Mouse (Mus musculus) limb, embryonic 13.5 days (tissue): ENCODE measurements around the gene Rragb. TPM values are rescaled to one million over a fixed set of nuclear protein-coding genes. Genes with fewer than 3 reads are reported as not detected.
A peak's percentile ranks its signal among the peaks of the same experiment; 100 is the strongest.
"Not testable (repeated sequence)": the region's sequence is repeated elsewhere in the genome, so short reads cannot be mapped to it uniquely, and the experiment has no call there.

Experiments
- ATAC-seq: fragments of 200-750 bp; cut with Nextera tagmentation; 2 replicates; pipeline ENCODE4 v1.8.0; 2017; ENCODE audit warnings: low read depth, moderate number of reproducible peaks, moderate TSS enrichment; ENCODE audit not compliant: low FRiP score
- H3K27ac ChIP-seq: fragments of 300-500 bp; sonication (generic); 2 replicates; pipeline ENCODE4 v1.5.1; 2015; ENCODE audit warnings: inconsistent platforms, mild to moderate bottlenecking, moderate library complexity
- H3K27me3 ChIP-seq: fragments of 300-500 bp; sonication (generic); 2 replicates; pipeline ENCODE4 v1.6.1; 2015; ENCODE audit warnings: mild to moderate bottlenecking, inconsistent platforms
- H3K36me3 ChIP-seq: fragments of 300-500 bp; sonication (generic); 2 replicates; pipeline ENCODE4 v1.6.1; 2015; ENCODE audit warnings: inconsistent platforms, mild to moderate bottlenecking, moderate library complexity
- H3K4me1 ChIP-seq: fragments of 300-500 bp; sonication (generic); 2 replicates; pipeline ENCODE4 v1.6.1; 2015; ENCODE audit warnings: inconsistent platforms
- H3K4me2 ChIP-seq: fragments of 300-500 bp; sonication (generic); replicated peaks from 2 replicates; pipeline ENCODE4 v1.6.1; 2015; ENCODE audit warnings: inconsistent platforms, mild to moderate bottlenecking, moderate library complexity
- H3K4me3 ChIP-seq: fragments of 300-500 bp; sonication (generic); 2 replicates; pipeline ENCODE4 v1.5.1; 2015; ENCODE audit warnings: moderate library complexity, mild to moderate bottlenecking, inconsistent platforms
- H3K9ac ChIP-seq: fragments of 300-500 bp; sonication (generic); 2 replicates; pipeline ENCODE4 v1.6.1; 2015; ENCODE audit warnings: mild to moderate bottlenecking, inconsistent platforms
- H3K9me3 ChIP-seq: fragments of 300-500 bp; sonication (generic); 2 replicates; pipeline ENCODE4 v1.6.1; 2016; ENCODE audit warnings: inconsistent platforms
- WGBS: fragments of 180-500 bp; shearing (Covaris S2); methylation state at CpG from one replicate; pipeline ENCODE4 v1.1.7; 2015; 5-methylcytosine and 5-hydroxymethylcytosine counted together
- polyA plus RNA-seq: library from polyadenylated mRNA; unstranded; fragments of >200 nt; fragmentation: Nextera tagmentation; extraction: Ambion mirVana; gene quantifications from 2 replicates; pipeline ENCODE4 v1.2.1, GENCODE M21; 2015

The Rragb gene
- polyA plus RNA-seq: 2.8 and 3.0 TPM in 2 replicates

GRCm38 (mm10) chrX:153139734-153140515, at the start of gene Rragb:
Gene Rragb, plus strand, starts transcription at chrX:153139981.
- Histone ChIP-seq H3K4me2 (peak within 1 kb of the TSS; percentile 62), H3K9me3 (no peaks in the 10 kb centered on the region), H3K27ac (no peak within 1 kb of the TSS), H3K36me3 (no peaks in the 10 kb centered on the region), H3K9ac (peak within 1 kb of the TSS; percentile 58), H3K27me3 (peaks cover 27% of the 10 kb centered on the region), H3K4me1 (no peaks in the 10 kb centered on the region), H3K4me3 (peak within 1 kb of the TSS; percentile 52)
- WGBS: 16% methylated on average over 47 of the region's 47 CpGs
- ATAC-seq: peak; percentile 99

- ATAC-seq: no peak
- H3K27me3 ChIP-seq: peaks cover 18% of the 10 kb centered on the region; the same call in 1 of the 2 replicates
- H3K9me3 ChIP-seq: no peaks in the 10 kb centered on the region
- no peaks in the 10 kb centered on the region for H3K4me1 ChIP-seq
- 7% methylated on average over 3 of the region's 3 CpGs for WGBS
- no peak within 1 kb of the TSS for H3K9ac ChIP-seq
- no peak within 1 kb of the TSS for H3K4me2 ChIP-seq
- no peak within 1 kb of the TSS for H3K27ac ChIP-seq
- no peaks in the 10 kb centered on the region for H3K36me3 ChIP-seq
- H3K4me3 ChIP-seq: no peak within 1 kb of the TSS
These were observed 21.3 kb upstream of the Rragb start, which contains the start of gene Foxr2 for GRCm38 (mm10) chrX:153118486-153118885. Gene Foxr2, plus strand, starts transcription at chrX:153118786.

- Histone ChIP-seq H3K27ac (no peak overlapping the region), H3K27me3 (peaks cover 14% of the 10 kb centered on the region; the same call in 1 of the 2 replicates), H3K9me3 (no peaks in the 10 kb centered on the region), H3K4me3 (no peak overlapping the region), H3K36me3 (no peaks in the 10 kb centered on the region), H3K4me2 (no peak overlapping the region), H3K9ac (no peak overlapping the region), H3K4me1 (no peaks in the 10 kb centered on the region)
- no peak for ATAC-seq
- 37% methylated on average over 2 of the region's 2 CpGs for WGBS
These were observed 20.8 kb upstream of the Rragb start for GRCm38 (mm10) chrX:153119013-153119412.

DNA sequence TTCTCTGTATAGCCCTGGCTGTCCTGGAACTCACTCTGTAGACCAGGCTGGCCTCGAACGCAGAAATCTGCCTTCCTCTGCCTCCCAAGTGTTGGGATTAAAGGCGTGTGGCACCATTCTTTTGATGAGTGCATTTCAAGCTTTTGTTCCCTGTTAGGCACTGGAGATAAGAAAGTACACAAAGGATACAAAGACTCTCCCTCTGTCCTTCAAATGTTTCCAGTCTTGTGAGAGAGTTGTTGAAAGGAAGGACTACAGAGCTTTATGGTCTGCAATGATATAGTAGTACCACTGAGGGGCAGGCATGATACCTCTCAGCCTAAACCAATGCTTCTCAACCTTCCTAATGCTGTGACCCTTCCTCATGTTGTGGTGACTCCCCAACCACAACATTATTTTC, 2.9 kb downstream of the Rragb start:
- ATAC-seq: no peak

DNA sequence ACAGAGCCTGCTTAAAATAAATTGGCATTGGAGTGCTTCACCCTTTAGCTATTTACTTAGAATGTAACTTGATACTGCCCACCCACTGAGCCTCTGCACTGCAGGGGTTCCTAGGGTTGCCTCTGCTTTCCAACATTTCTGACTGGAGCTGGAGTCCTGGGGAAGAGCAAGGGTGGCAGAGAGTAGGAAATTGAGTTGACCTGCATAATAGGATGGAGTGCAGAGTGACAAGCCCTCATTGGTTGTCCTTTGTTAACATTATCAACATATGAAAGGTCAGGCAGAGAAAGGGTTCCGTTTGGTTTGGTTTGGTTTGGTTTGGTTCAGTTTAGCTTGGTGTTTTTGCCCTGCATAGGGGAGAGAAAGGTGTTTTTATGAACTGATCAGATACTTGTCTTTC, 12.0 kb downstream of the Rragb start:
- H3K36me3 ChIP-seq: no peaks in the 10 kb centered on the region
- WGBS: 42% methylated on average over 1 of the region's 1 CpGs

More for the DNA sequence above, 2.9 kb downstream of the Rragb start:
- Histone ChIP-seq H3K27me3 (peaks cover 22% of the 10 kb centered on the region), H3K4me1 (no peaks in the 10 kb centered on the region), H3K36me3 (no peaks in the 10 kb centered on the region), H3K9me3 (no peaks in the 10 kb centered on the region), H3K4me2 (no peak overlapping the region), H3K4me3 (no peak overlapping the region), H3K9ac (no peak overlapping the region), H3K27ac (no peak overlapping the region)
- WGBS: 83% methylated on average over 3 of the region's 3 CpGs

DNA sequence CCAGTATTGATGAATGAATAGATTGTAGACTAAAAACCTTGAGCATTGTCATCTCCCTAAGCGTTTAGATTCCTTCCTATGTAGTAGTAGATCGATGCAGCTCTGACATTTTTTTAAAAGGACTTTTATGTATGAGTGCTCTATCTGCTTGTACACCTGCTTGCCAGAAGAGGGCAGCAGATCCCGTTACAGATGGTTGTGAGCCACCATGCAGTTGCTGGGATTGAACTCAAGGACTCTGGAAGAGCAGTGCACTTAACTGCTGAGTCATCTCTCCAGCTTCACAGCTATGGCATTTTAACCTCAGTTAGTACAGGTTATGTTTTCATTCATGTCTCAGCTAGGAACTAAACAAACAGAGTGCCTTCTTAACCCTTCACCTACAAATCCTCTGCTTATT, 15.5 kb downstream of the Rragb start:
- Histone ChIP-seq H3K36me3 (no peaks in the 10 kb centered on the region), H3K4me2 (no peak overlapping the region), H3K4me1 (no peaks in the 10 kb centered on the region), H3K9me3 (no peaks in the 10 kb centered on the region), H3K9ac (no peak overlapping the region), H3K4me3 (no peak overlapping the region), H3K27ac (no peak overlapping the region), H3K27me3 (peaks cover 3% of the 10 kb centered on the region; the same call in 1 of the 2 replicates)
- 46% methylated on average over 3 of the region's 3 CpGs for WGBS
- no peak for ATAC-seq

More for the DNA sequence above, 12.0 kb downstream of the Rragb start:
- H3K27me3 ChIP-seq: no peaks in the 10 kb centered on the region
- ATAC-seq: no peak
- no peak overlapping the region for H3K4me3 ChIP-seq
- no peak overlapping the region for H3K27ac ChIP-seq
- no peaks in the 10 kb centered on the region for H3K4me1 ChIP-seq
- no peaks in the 10 kb centered on the region for H3K9me3 ChIP-seq
- H3K4me2 ChIP-seq: no peak overlapping the region
- H3K9ac ChIP-seq: no peak overlapping the region

GRCm38 (mm10) chrX:153174786-153175185, 35.0 kb downstream of the Rragb start:
- 12% methylated on average over 1 of the region's 1 CpGs for WGBS
- Histone ChIP-seq H3K36me3 (no peaks in the 10 kb centered on the region), H3K9me3 (no peaks in the 10 kb centered on the region), H3K4me2 (no peak overlapping the region), H3K9ac (no peak overlapping the region), H3K4me3 (no peak overlapping the region), H3K27me3 (no peaks in the 10 kb centered on the region), H3K4me1 (no peaks in the 10 kb centered on the region), H3K27ac (no peak overlapping the region)
- no peak for ATAC-seq

DNA sequence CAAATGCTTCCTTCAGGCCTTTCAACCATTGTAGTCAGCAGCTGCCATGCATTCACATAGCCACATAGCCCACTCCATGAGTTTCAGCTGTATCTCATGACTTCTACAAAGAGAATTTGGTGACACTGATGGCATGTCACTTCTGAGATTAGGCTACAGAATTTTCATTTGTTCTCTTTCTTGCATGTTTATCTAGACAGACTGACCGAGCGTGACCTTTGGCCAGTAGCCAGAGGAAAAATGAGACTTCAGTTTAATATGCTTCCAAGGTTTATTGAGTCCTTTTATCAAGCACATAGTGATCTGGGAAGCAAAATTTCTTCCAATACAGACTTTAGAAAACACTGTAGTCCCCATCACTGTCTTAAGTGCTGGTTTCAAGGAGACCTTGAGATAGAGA, 42.4 kb downstream of the Rragb start:
- Histone ChIP-seq H3K27ac (no peak overlapping the region), H3K4me1 (no peaks in the 10 kb centered on the region), H3K36me3 (no peaks in the 10 kb centered on the region), H3K27me3 (no peaks in the 10 kb centered on the region), H3K4me3 (no peak overlapping the region), H3K4me2 (no peak overlapping the region), H3K9ac (no peak overlapping the region), H3K9me3 (no peaks in the 10 kb centered on the region)
- no peak for ATAC-seq
- 91% methylated on average over 2 of the region's 2 CpGs for WGBS

DNA sequence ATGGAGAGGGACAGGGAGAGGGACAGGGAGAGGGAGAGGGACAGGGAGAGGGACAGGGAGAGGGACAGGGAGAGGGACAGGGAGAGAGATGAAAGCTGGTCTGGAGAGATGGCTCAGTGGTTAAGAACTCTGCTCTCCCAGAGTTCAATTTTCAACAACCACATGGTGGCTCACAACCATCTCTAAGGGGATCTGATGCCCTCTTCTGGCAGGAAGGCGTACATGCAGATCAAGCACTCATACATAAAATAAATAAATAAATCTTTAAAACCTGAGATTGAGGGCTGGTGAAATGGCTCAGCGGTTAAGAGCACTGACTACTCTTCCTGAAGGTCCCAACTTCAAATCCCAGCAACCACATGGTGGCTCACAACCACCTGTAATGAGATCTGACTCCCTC, 59.4 kb downstream of the Rragb start:
- not testable (repeated sequence) for H3K4me3 ChIP-seq, H3K9ac ChIP-seq, H3K27me3 ChIP-seq, H3K4me2 ChIP-seq, H3K4me1 ChIP-seq, H3K9me3 ChIP-seq, ATAC-seq, H3K36me3 ChIP-seq, H3K27ac ChIP-seq
- 77% methylated on average over 2 of the region's 2 CpGs for WGBS

GRCm38 (mm10) chrX:153211101-153211500, 71.3 kb downstream of the Rragb start:
- Histone ChIP-seq H3K4me3 (no peak overlapping the region), H3K9ac (no peak overlapping the region), H3K27ac (no peak overlapping the region), H3K36me3 (no peaks in the 10 kb centered on the region), H3K4me1 (no peaks in the 10 kb centered on the region), H3K9me3 (no peaks in the 10 kb centered on the region), H3K4me2 (no peak overlapping the region), H3K27me3 (no peaks in the 10 kb centered on the region; the same call in 1 of the 2 replicates)
- no peak for ATAC-seq
- WGBS: 52% methylated on average over 1 of the region's 1 CpGs
